Mouse (Mus musculus): ENCODE results near the gene Olfr1181.
"Not testable (repeated sequence)": the region's sequence is repeated elsewhere in the genome, so short reads cannot be mapped to it uniquely, and the experiment has no call there.

The Olfr1181 gene

GRCm38 (mm10) chr2:88426071-88426470 is at the start of gene Olfr1181:
Gene Olfr1181, minus strand, starts transcription at chr2:88426171.
- DNase-seq (ENCODE audit: low spot score in 2 of 2) = no peak

- DNase-seq (ENCODE audit: low spot score in 2 of 2) = not testable (repeated sequence)
These were observed 28.6 kb upstream of the Olfr1181 start, which contains the start of gene Olfr1183 for GRCm38 (mm10) chr2:88454567-88454966. Gene Olfr1183, plus strand, starts transcription at chr2:88454867.

GRCm38 (mm10) chr2:88449031-88449430 is 23.1 kb upstream of the Olfr1181 start, which contains the start of gene Gm13757:
Gene Gm13757, minus strand, starts transcription at chr2:88449131.
- no peak for DNase-seq (ENCODE audit: low spot score in 2 of 2)

DNA sequence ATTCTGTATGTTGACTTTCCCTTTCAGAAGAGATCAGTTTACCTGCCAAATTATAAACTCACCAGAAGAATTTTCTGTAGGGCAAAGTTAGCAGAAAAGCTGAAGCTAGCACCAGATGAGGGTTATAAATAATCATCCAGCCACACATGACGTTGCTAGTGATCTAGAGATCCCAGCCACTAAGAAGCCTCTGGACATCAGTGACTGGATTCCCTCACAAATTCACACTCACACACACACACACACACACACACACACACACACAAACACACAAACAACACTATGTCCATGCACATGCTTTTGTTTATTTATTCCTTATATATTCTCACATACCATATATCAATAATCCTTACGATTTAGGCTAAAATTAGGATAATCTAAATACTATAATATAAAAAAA is 6.9 kb downstream of the Olfr1181 start, which contains the start of gene Olfr1180:
Gene Olfr1180 (minus strand): TSS at position 101 of the 400 bp plus-strand sequence.
- no peak for DNase-seq (ENCODE audit: low spot score in 2 of 2)

GRCm38 (mm10) chr2:88406353-88406752 is 19.6 kb downstream of the Olfr1181 start, which contains the start of gene Olfr1179:
Gene Olfr1179, minus strand, starts transcription at chr2:88406453.
- no peak for DNase-seq (ENCODE audit: low spot score in 2 of 2)

DNA sequence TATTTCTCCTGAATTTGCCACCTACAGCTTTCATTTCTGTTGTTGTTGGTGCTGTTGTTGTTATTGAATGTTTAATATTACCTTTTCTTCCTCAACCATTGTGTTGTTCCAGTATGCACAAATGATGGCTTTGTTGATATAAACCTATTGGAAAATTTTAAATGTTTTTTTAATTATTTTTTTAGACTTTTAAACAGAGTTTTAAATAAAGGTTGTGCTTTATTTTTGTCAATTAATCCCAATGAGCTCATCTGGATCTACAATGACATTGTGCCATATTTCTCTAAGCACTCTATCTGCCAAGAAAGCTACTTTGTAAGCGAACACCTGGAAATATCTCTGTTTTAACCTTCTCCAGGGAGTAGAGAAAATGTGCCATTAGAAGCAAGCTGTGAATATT is 39.2 kb downstream of the Olfr1181 start, which contains the start of gene Olfr1178:
Gene Olfr1178 (plus strand): TSS at position 301 of the 400 bp plus-strand sequence.
- DNase-seq (ENCODE audit: low spot score in 2 of 2) = no peak
